Mouse (Mus musculus): ENCODE measurements around the gene Ncstn.

Ncstn gene

GRCm38 (mm10) chr1:172072604-172073003, 10.0 kb downstream of the Ncstn start:
- DNase-seq (ENCODE audit: low spot score) = no peak

DNA sequence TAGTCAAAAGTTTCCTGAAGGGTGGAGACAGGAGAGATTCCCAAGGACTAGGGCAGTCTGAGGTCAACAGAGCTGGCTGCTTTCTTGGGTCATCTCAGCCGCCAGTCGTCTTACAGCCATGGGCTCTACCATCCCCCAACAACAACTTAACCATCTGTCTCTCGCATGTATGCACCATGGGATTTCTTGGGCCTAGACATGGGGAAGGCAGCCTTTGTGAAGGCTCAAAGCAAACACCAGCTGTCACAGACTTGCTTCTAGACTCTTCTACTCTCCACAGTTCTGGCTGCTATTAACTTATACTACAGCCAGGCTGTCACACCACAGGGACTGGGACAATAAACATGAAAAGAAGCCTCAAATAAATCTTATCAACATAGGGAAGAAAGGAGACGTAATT, 11.0 kb downstream of the Ncstn start:
- DNase-seq (ENCODE audit: low spot score) = no peak

GRCm38 (mm10) chr1:172070227-172070626, 12.4 kb downstream of the Ncstn start:
- DNase-seq (ENCODE audit: low spot score) = no peak

DNA sequence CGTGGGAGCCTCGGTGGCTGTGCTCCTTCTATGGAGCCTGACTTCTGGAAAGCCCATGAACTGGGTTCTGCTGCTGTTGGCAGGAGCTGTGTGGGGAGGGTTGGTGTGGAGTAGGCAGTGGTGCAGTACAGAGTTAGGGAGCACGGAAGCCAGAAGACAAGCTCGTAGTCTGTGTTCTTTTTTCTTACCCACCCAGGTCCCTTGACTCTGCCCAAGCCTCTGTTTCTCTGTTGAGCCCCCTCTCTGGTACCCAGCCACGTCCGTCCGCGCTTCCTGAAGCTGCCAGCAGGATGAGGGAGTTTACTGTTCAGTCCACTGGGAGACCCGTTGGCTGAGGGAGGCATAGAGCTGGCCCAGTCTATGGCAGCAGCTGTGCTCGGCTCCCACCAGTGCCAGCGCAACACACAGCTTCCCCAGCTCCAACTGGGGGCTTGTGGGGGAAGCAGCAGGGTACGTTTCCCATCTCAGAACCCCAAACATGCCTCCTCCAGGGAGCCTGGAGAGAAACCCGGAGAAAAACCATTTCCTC, 17.9 kb downstream of the Ncstn start:
- DNase-seq (ENCODE audit: low spot score) = no peak

DNA sequence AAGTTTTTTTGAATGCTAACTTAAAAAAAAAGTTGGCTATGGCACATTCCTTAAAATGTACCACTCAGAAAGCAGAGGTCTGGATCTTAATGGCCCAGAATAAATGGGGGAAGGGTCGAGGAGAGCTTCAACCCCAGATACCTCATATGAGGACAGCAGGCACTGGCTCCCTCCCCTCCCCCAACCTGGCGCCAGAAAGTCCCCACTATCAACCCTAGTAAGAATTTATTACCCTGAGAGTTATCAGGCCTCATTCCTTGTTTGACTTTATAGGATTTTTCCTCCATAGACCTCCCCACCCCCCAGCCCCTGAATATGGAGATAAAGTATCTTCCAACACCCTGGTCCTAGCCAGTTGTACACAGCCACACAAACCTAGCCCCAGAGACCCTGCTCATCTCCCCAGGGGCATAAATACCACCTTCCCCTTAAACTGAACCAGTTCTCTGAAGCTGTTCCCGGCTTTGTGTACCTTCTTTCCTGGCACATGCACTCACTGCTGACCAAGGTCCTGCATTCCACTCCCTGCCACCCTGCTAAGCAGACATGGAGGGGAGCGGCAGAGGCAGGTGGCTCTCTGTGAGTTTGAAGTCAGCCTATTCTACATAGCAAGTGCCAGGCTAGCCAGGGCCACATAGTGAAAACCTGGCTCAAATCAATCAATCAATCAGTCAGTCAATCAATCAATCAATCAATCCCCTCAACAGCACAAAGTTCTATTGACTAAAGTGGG, 19.1 kb downstream of the Ncstn start:
- no peak for DNase-seq (ENCODE audit: low spot score)

DNA sequence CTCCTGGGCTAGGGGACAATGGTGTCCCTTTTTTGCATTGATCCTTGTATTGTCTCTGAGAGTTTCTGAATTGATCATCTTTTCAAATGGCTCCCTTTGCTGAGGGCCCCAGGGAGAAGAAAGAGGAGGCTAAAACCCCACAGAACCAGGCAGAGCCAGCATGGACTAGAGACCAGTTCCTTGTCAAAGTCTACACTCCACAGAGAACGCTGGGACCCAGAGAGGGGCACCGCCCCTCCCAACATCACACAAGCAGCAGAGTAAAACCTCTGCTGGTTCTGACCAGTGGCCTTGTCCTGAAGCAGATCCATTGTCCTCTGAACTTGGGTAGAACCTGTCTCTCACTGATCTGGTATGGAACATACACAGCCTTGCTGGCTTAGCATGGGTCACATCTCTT, 20.5 kb downstream of the Ncstn start:
- DNase-seq (ENCODE audit: low spot score) = no peak

GRCm38 (mm10) chr1:172061217-172061616, 21.4 kb downstream of the Ncstn start:
- no peak for DNase-seq (ENCODE audit: low spot score)

DNA sequence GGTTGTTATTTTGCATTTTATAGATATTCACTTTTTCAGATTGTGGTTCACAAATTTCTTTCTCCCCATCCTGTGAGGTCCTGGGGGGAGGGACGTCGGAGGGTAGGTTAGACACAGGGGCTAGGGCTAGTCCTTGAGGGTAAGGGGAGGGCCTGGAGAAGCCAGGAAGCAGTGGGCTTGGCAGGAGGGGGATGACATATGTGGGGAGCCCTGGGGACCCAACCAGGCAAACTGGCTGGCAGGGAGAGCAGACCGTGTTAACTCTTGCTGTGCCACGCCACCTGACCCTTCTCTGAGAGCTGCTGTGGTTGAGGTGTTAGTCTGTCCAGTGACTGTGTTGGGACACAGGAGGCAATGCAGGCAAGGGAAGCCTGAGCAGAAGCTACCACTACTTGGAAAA, 21.9 kb downstream of the Ncstn start:
- no peak for DNase-seq (ENCODE audit: low spot score)

GRCm38 (mm10) chr1:172058874-172059273, 23.7 kb downstream of the Ncstn start:
- no peak for DNase-seq (ENCODE audit: low spot score)

- no peak for DNase-seq (ENCODE audit: low spot score)
Measured at GRCm38 (mm10) chr1:172058321-172058720, 24.3 kb downstream of the Ncstn start.

DNA sequence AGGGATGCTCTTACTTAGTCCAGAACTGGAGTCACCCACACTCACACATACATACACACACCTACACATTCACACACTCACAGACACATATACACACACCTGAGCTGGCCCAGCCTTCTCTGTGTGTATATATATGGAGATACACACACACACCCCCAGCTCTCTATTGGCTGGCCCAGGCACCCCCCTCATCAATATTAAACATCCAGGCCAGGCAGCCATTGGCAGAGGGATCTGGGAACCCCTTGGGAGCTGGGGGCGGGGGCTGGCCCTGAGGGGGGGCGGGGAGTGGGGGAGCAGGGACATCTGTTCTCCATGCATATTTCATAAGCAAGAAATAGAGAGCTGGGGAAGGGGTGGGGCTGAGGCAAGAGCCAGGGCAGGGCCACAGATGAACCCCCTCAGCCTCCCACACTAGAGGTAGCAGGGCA, 25.1 kb downstream of the Ncstn start, which contains the start of gene Nhlh1:
TSS of gene Nhlh1 (minus strand) at position 83 of the 431 bp plus-strand sequence.
- no peak for DNase-seq (ENCODE audit: low spot score)

DNA sequence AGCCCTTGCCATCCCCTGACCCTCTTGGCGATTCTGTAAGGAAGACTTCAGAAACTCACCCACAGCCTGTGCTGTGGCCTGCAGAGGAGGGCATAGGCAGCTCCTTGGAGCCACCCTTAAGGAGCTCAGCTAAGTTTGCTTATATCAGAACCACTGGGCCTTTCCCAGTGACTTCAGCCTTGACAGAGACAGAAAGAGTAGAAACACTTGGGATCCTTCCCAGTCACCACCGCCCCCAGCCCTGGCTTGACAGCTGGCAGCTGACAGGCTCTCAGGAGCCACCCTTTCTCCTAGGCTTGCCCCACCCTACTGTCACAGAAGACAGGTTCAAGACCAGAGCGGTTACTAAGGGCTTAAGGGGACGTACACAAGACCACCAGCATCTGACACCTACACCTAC, 26.3 kb downstream of the Ncstn start:
- no peak for DNase-seq (ENCODE audit: low spot score)

GRCm38 (mm10) chr1:172053541-172054440, 28.8 kb downstream of the Ncstn start:
- no peak for DNase-seq (ENCODE audit: low spot score)

- no peak for DNase-seq (ENCODE audit: low spot score)
Measured at GRCm38 (mm10) chr1:172052766-172053279, 29.8 kb downstream of the Ncstn start.

DNA sequence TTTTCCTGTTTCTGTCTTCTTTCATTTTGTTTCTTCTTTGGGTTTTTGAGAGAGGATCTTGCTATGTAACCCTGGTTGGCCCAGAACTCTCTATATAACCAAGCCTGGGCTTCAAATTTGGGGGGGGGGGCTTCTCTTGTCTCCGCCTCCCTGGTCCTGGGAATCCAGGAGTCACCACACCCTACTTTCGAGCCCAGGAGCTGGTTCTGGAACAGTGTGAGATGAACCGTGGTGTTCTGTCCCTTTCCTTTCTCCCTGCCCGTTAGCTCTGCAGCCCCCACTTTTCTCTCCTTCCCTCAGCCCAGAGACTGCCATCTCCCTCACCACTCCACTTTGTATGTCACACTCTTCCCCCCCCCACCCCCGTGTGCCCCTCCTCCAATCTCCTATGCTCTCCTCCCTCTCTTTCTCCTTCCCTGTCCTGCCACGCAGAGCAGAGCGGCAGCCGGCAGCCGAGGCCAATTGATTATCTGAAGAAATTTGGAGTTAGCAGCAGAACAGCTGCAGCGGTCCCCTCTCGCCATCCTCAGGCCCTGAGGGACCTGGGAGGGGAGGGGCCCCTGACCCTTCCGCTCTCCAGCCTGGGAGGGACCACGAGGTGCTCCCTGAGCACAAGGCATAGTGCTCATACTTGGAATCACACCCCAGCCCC, 33.3 kb downstream of the Ncstn start:
- no peak for DNase-seq (ENCODE audit: low spot score)

DNA sequence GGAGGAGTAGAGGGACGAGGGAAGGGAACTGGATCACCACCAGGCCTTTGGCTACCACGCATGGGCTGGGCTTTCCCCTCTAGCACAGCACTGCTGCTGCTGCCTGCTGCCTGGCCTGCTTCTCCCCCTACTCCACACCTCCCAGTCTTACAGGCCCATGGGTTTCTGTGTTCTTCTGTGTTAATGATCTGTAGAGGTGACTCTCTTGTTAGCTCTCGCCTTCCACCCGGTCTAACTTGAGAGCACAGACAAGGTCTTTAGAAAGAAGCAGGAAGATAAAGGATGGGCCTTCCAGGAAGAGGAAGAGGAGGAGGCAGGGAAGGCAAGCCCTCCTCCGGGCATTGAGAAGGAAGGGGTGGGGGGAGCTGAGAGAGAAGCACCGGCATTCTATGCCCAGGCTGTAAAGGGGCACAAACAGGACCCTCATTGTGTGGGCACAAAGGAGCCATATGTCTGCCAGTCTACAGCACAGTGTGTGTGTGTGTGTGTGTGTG, 34.3 kb downstream of the Ncstn start:
- DNase-seq (ENCODE audit: low spot score) = no peak

DNA sequence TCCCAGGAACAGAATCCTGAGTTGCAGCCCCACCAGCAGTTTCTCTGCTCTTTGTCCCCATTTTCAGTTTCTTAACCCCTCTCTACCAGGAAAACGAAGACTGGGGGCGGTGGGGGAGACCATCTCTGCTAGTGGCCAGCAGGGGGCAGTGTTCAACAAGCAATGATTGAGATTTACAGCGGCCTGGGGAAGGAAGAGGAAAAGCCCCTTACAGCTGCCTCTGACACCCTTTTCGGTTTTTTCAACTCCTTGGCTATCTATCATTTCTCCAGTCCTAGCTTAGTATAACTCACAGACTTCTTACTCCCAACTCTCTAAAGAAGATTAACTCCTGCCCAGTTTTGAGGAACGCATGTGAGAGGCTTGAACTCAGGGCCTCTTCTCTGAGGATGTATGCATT, 35.7 kb downstream of the Ncstn start:
- DNase-seq (ENCODE audit: low spot score) = peak; percentile 64

DNA sequence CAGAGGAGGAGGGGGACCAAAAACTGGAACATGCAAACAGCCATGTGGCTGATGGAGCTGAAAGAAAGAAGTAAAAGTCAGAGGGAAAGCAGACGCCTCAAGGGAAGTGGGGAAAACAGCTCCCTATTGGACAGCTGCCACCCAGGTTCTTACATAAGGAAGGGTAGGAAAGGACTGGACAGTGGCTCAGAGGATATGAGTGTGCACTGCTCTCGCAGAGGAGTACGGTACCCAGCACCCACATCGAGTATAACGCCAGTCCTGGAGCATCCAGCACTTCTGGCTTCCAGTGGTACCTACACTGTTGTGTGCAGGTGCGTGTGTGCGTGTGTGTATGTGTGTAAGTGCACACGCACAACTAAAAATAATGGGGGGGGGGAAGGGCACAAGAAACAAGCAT, 36.2 kb downstream of the Ncstn start:
- DNase-seq (ENCODE audit: low spot score) = no peak

GRCm38 (mm10) chr1:172029914-172030313, 52.7 kb downstream of the Ncstn start:
- DNase-seq (ENCODE audit: low spot score) = no peak

DNA sequence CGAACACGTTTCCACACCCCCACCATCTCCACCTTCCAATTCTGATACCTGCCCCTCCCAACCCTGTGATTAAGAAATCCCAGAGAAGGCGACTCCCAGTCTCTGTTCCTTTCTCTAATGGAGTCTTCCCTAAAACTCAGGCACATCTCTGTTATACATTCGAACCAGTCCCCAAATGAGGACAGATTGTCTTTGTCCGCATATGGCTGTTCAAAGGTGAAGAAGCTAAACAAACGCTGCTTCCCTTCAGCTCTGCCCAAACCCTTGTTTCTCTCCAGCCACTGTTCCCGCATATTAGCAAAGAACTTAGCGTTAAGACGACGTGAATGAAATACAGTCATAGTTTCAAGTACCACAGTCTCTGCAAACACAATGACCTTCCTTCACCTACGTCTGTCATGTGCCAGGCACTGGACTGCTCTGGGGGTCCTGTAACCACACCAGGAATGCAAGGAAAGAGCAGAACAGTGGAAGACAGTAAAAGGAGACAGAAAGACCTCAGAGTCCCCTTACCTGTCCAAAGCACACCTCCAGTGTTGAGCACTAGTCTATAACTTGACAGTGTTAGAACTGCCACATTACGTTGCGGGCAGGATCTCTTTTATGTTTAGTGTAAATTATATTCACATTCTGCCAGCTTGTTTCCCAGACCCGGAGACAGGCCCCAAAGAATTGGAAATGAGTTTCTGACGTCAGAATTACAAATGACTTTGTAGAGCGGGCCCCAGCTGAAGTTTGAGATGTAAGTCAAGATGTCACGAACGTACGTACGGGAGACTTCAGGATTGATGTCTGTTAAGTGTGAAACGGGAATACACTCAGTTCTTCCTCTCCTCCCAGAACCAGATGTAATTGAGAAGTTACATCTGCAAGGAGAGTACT, 54.0 kb downstream of the Ncstn start, which contains the start of gene Vangl2:
TSS of gene Vangl2 (minus strand) at position 51 of the 882 bp plus-strand sequence.
- DNase-seq (ENCODE audit: low spot score) = no peak

- no peak for DNase-seq (ENCODE audit: low spot score)
Measured at GRCm38 (mm10) chr1:172027809-172028102, 54.8 kb downstream of the Ncstn start.

Measured in T-cell, adult 2 months (primary cell).